Mouse (Mus musculus) lung, postnatal 0 days (tissue): ENCODE data around the gene Vav3.

Experiments used
- CTCF ChIP-seq: IDR thresholded peaks from 2 replicates; pipeline ENCODE4 v1.5.1; 2016; ENCODE audit warnings: antibody characterized with exemption, mild to moderate bottlenecking
- EP300 ChIP-seq: IDR thresholded peaks from 2 replicates; pipeline ENCODE4 v1.6.1; 2016; ENCODE audit warnings: antibody characterized with exemption, mild to moderate bottlenecking, control low read depth

GRCm38 (mm10) chr3:109311875-109312274 lies 28.6 kb upstream of the Vav3 start:
- TF ChIP-seq CTCF (no peak), EP300 (no peak)
